Mouse (Mus musculus) liver, postnatal 0 days (tissue): ENCODE results near the gene Lhfp. TPM values are rescaled to one million over a fixed set of nuclear protein-coding genes. Genes with fewer than 3 reads are reported as not detected.
"Not testable (repeated sequence)": the region's sequence is repeated elsewhere in the genome, so short reads cannot be mapped to it uniquely, and the experiment has no call there.

ENCODE experiments used
- ATAC-seq: fragments of 200-750 bp; cut with Nextera tagmentation; 2 replicates; pipeline ENCODE4 v1.8.0; 2017; ENCODE audit warnings: mild to moderate bottlenecking, moderate library complexity
- DNase-seq: peaks from one replicate; pipeline ENCODE4 v3.0.0-alpha.2; 2016
- H3K27ac ChIP-seq: fragments of 300-500 bp; sonication (generic); 2 replicates; pipeline ENCODE4 v1.5.1; 2014; ENCODE audit warnings: antibody characterized with exemption, moderate library complexity, mild to moderate bottlenecking, low read depth
- H3K27me3 ChIP-seq: fragments of 300-500 bp; sonication (generic); 2 replicates; pipeline ENCODE4 v1.6.1; 2014; ENCODE audit warnings: low read length, control low read depth, mixed read lengths; ENCODE audit not compliant: insufficient read depth
- H3K36me3 ChIP-seq: fragments of 300-500 bp; sonication (generic); replicated peaks from 2 replicates; pipeline ENCODE4 v1.6.1; 2014; ENCODE audit warnings: mild to moderate bottlenecking, control low read depth, low read length, moderate library complexity, mixed read lengths; ENCODE audit not compliant: insufficient read depth
- H3K4me1 ChIP-seq: fragments of 300-500 bp; sonication (generic); 2 replicates; pipeline ENCODE4 v1.6.1; 2014; ENCODE audit warnings: antibody characterized with exemption, mild to moderate bottlenecking, control low read depth; ENCODE audit not compliant: insufficient read depth
- H3K4me2 ChIP-seq: fragments of 300-500 bp; sonication (generic); 2 replicates; pipeline ENCODE4 v1.6.1; 2014; ENCODE audit warnings: low read depth, mild to moderate bottlenecking, low read length, moderate library complexity, mixed read lengths
- H3K4me3 ChIP-seq: fragments of 300-500 bp; sonication (generic); 2 replicates; pipeline ENCODE4 v1.5.1; 2014; ENCODE audit warnings: low read depth, low read length
- H3K9ac ChIP-seq: fragments of 300-500 bp; sonication (generic); replicated peaks from 2 replicates; pipeline ENCODE4 v1.6.1; 2014; ENCODE audit warnings: mild to moderate bottlenecking, moderate library complexity
- H3K9me3 ChIP-seq: fragments of 300-500 bp; sonication (generic); 2 replicates; pipeline ENCODE4 v1.6.1; 2016; ENCODE audit warnings: mild to moderate bottlenecking, control low read depth, low read length, mixed read lengths
- CTCF ChIP-seq: sonication (generic); IDR thresholded peaks from 2 replicates; pipeline ENCODE4 v1.5.1; 2016; ENCODE audit warnings: antibody characterized with exemption, low read depth
- EP300 ChIP-seq: IDR thresholded peaks from 2 replicates; pipeline ENCODE4 v1.6.1; 2016; ENCODE audit warnings: antibody characterized with exemption, low read depth, mild to moderate bottlenecking
- WGBS: fragments of 180-500 bp; shearing (Covaris S2); extraction: QIAGEN DNeasy Blood & Tissue Kit; methylation state at CpG from one replicate; pipeline ENCODE4 v1.1.7; 2014; ENCODE audit not compliant: insufficient replicate concordance; 5-methylcytosine and 5-hydroxymethylcytosine counted together
- polyA plus RNA-seq: library from polyadenylated mRNA; unstranded; fragments of >200 nt; fragmentation: Nextera tagmentation; extraction: Ambion mirVana; gene quantifications from 2 replicates; pipeline ENCODE4 v1.2.1, GENCODE M21; 2015

The Lhfp gene
- polyA plus RNA-seq, 1 experiment from 2014 or later = 10.4 TPM

GRCm38 (mm10) chr3:53225774-53226173 is 184.4 kb downstream of the Lhfp start:
- Histone ChIP-seq H3K27ac (no peak overlapping the region), H3K27me3 (no peaks in the 10 kb centered on the region), H3K36me3 (no peaks in the 10 kb centered on the region), H3K4me1 (no peaks in the 10 kb centered on the region), H3K9ac (no peak overlapping the region), H3K4me3 (no peak overlapping the region), H3K9me3 (no peaks in the 10 kb centered on the region), H3K4me2 (no peak overlapping the region)
- ATAC-seq (no peak), DNase-seq (no peak)
- whole genome bisulfite sequencing = 39% methylated on average over 6 of the region's 6 CpGs
- TF ChIP-seq CTCF = no peak
- no peak for TF ChIP-seq EP300

- Histone ChIP-seq H3K4me1 (no peaks in the 10 kb centered on the region), H3K36me3 (no peaks in the 10 kb centered on the region), H3K9ac (no peak overlapping the region), H3K27ac (no peak overlapping the region), H3K4me3 (no peak overlapping the region), H3K4me2 (no peak overlapping the region), H3K9me3 (no peaks in the 10 kb centered on the region), H3K27me3 (no peaks in the 10 kb centered on the region)
- TF ChIP-seq CTCF (no peak), EP300 (no peak)
- ATAC-seq (no peak), DNase-seq (no peak)
- WGBS = 73% methylated on average over 6 of the region's 6 CpGs
Observed at GRCm38 (mm10) chr3:53226223-53226622, 184.9 kb downstream of the Lhfp start.

- DNase-seq = no peak
- no peaks in the 10 kb centered on the region for H3K4me1 ChIP-seq
- no peak for ATAC-seq
- TF ChIP-seq EP300 (no peak), CTCF (no peak)
- no peak overlapping the region for H3K27ac ChIP-seq
- no peak overlapping the region for H3K4me2 ChIP-seq
- no peaks in the 10 kb centered on the region for H3K9me3 ChIP-seq
- no peak overlapping the region for H3K9ac ChIP-seq
- H3K36me3 ChIP-seq = no peaks in the 10 kb centered on the region
- no peak overlapping the region for H3K4me3 ChIP-seq
- no peaks in the 10 kb centered on the region for H3K27me3 ChIP-seq
Observed at GRCm38 (mm10) chr3:53227866-53228265, 186.5 kb downstream of the Lhfp start.

- no peak overlapping the region for H3K9ac ChIP-seq
- no peaks in the 10 kb centered on the region for H3K27me3 ChIP-seq
- no peak for ATAC-seq
- TF ChIP-seq EP300 = no peak
- no peak for TF ChIP-seq CTCF
- no peak for DNase-seq
- 53% methylated on average over 3 of the region's 3 CpGs for WGBS
- H3K36me3 ChIP-seq = no peaks in the 10 kb centered on the region
- H3K4me2 ChIP-seq = no peak overlapping the region
- no peaks in the 10 kb centered on the region for H3K9me3 ChIP-seq
- H3K4me3 ChIP-seq = no peak overlapping the region
- no peaks in the 10 kb centered on the region for H3K4me1 ChIP-seq
- H3K27ac ChIP-seq = no peak overlapping the region
Observed at GRCm38 (mm10) chr3:53230562-53230961, 189.2 kb downstream of the Lhfp start.

GRCm38 (mm10) chr3:53231112-53231511 is 189.8 kb downstream of the Lhfp start:
- Histone ChIP-seq H3K9ac (no peak overlapping the region), H3K4me1 (no peaks in the 10 kb centered on the region), H3K9me3 (no peaks in the 10 kb centered on the region), H3K27ac (no peak overlapping the region), H3K4me2 (no peak overlapping the region), H3K4me3 (no peak overlapping the region), H3K36me3 (no peaks in the 10 kb centered on the region), H3K27me3 (no peaks in the 10 kb centered on the region)
- ATAC-seq (no peak), DNase-seq (no peak)
- TF ChIP-seq CTCF = no peak
- TF ChIP-seq EP300 = no peak
- 56% methylated on average over 3 of the region's 3 CpGs for WGBS

- not testable (repeated sequence) for H3K27ac ChIP-seq, H3K9ac ChIP-seq, ATAC-seq, H3K9me3 ChIP-seq, H3K4me2 ChIP-seq, H3K36me3 ChIP-seq, DNase-seq, H3K4me3 ChIP-seq, H3K27me3 ChIP-seq, H3K4me1 ChIP-seq
- 87% methylated on average over 9 of the region's 9 CpGs for WGBS
Observed at GRCm38 (mm10) chr3:53232411-53232810, 191.1 kb downstream of the Lhfp start.

GRCm38 (mm10) chr3:53234689-53235088 is 193.4 kb downstream of the Lhfp start:
- ATAC-seq (no peak), DNase-seq (no peak)
- TF ChIP-seq EP300 = no peak
- peak; percentile 41 for TF ChIP-seq CTCF
- Histone ChIP-seq H3K4me2 (no peak overlapping the region), H3K4me1 (no peaks in the 10 kb centered on the region), H3K36me3 (no peaks in the 10 kb centered on the region), H3K9ac (no peak overlapping the region), H3K27ac (no peak overlapping the region), H3K4me3 (no peak overlapping the region), H3K27me3 (no peaks in the 10 kb centered on the region), H3K9me3 (no peaks in the 10 kb centered on the region)
